13 mouse cellular contexts compared by ENCODE assay signal in genomic region chr11:33142801-33143200, GRCm38 (mm10). TPM values are rescaled to one million over a fixed set of nuclear protein-coding genes. Genes with fewer than 3 reads are reported as not detected.
DNase-seq lines count a peak whose midpoint lies in the region; ATAC-seq lines count a peak whose summit lies in the region.
"Had no signal": no experiment of that assay in that cellular context is flagged by ENCODE, and none has a peak within 500 bp of the region (broad histone marks: within the 10 kb centered on the region; RNA-seq: fewer than 3 reads in every experiment).

No protein-coding gene starts in this region.

- peak; percentile 48 for DNase-seq in adrenal gland, adult 2 months
- DNase-seq in adrenal gland, postnatal 4 days (ENCODE audit: low spot score in 2 of 2): no peak
- DNase-seq in urinary bladder, adult 2 months (ENCODE audit: low spot score): peak; percentile 10
- DNase-seq in urinary bladder, postnatal 25 days (ENCODE audit: low spot score): no peak
- DNase-seq in lung, adult 18-20 months: peak; percentile 72 to 75
- no peak for DNase-seq in cerebellum, postnatal 14 days
- no peak for DNase-seq in frontal cortex, postnatal 36 days (ENCODE audit: low spot score in 2 of 2)
- DNase-seq: cerebellum, adult 11 months; embryo, embryonic 11 days; liver, embryonic 13.5 days; right cerebral cortex, postnatal 25 days had no signal

- ATAC-seq in megakaryocyte-erythroid progenitor cell, adult 5-6 weeks (replicated peaks; ENCODE audit: low FRiP score, low TSS enrichment, poor library complexity, severe bottlenecking): no peak
- ATAC-seq: intestine, postnatal 0 days had no signal

RNA-seq across cellular contexts. Expression of gene Fgf18, which starts 4.4 kb away (rescaled TPM):
- total RNA-seq in adrenal gland, adult 2 months (2021): 1 to 10 TPM; 2.4 to 2.5 TPM
- 0.36 and 0.87 TPM in 2 replicates for polyA plus RNA-seq in adrenal gland, adult 2 months (2012; rRNA removed)
- 1 to 10 TPM; 2.7 to 2.9 TPM for total RNA-seq in adrenal gland, postnatal 4 days (2021)
- 0.88 and 1.2 TPM in 2 replicates for polyA plus RNA-seq in urinary bladder, adult 2 months (2012; rRNA removed)
- not detected in 2 replicates for total RNA-seq in megakaryocyte-erythroid progenitor cell, adult 5-6 weeks (2014; fragmentation: Nextera tagmentation)
- not detected in 2 replicates for total RNA-seq in megakaryocyte-erythroid progenitor cell, adult 5-6 weeks (2017)

RNA-seq across cellular contexts. Expression of gene Npm1, which starts 20.2 kb away (rescaled TPM):
- total RNA-seq in adrenal gland, adult 2 months (2021): 100 to 1,000 TPM; 276 to 325 TPM
- polyA plus RNA-seq in adrenal gland, adult 2 months (2012; rRNA removed): 6.8 and 9.0 TPM in 2 replicates
- total RNA-seq in adrenal gland, postnatal 4 days (2021): 100 to 1,000 TPM; 458 to 497 TPM
- 295 and 406 TPM in 2 replicates for polyA plus RNA-seq in urinary bladder, adult 2 months (2012; rRNA removed)
- total RNA-seq in megakaryocyte-erythroid progenitor cell, adult 5-6 weeks (2014; fragmentation: Nextera tagmentation): 3,299 and 3,437 TPM in 2 replicates
- 6,261 and 6,441 TPM in 2 replicates for total RNA-seq in megakaryocyte-erythroid progenitor cell, adult 5-6 weeks (2017)

Comparison
In these comparisons a context has a peak if more than half of its experiments do, and no peak if none do; other contexts are left out.
1. DNase-seq: peak in adrenal gland, adult 2 months (single experiment), urinary bladder, adult 2 months (single experiment) and lung, adult 18-20 months (2 of 2); none in adrenal gland, postnatal 4 days (0 of 2), urinary bladder, postnatal 25 days (single experiment), cerebellum, postnatal 14 days (0 of 2) and frontal cortex, postnatal 36 days (0 of 2).
2. RNA of gene Npm1, which starts 20.2 kb away (total RNA-seq): 3,299 to 6,441 TPM in megakaryocyte-erythroid progenitor cell, adult 5-6 weeks; 458 to 497 TPM in adrenal gland, postnatal 4 days and 276 to 325 TPM in adrenal gland, adult 2 months; every median in the first group is over 4 times any median in the second.